Mouse (Mus musculus) CH12.LX (cell line): ENCODE measurements at regions not wholly inside any gene's neighbourhood (a gene's known extent, or its start where the extent isn't known, plus 50 kb on each side); places are given as distances from the start of the nearest gene placed in this dataset.

Experiments
- DNase-seq: peaks from one replicate; pipeline ENCODE4 v3.0.0-alpha.2; 2013; ENCODE audit errors: extremely low read depth
- H3K27ac ChIP-seq: 2 replicates; pipeline ENCODE4 v1.5.1; 2012; ENCODE audit warnings: low read depth, mild to moderate bottlenecking, control low read depth, moderate library complexity; ENCODE audit not compliant: insufficient read depth
- H3K27me3 ChIP-seq: replicated peaks from 2 replicates; pipeline ENCODE3; 2012; ENCODE audit warnings: inconsistent platforms
- H3K36me3 ChIP-seq, 2 experiments: replicated peaks in 1 of 2; 2 replicates each; pipeline versions ENCODE3 to v1.6.1; 2012; ENCODE audit warnings: inconsistent platforms in 1 of 2, low read length in 1 of 2, mild to moderate bottlenecking in 1 of 2, mixed read lengths in 1 of 2, moderate library complexity in 1 of 2; ENCODE audit not compliant: control insufficient read depth in 1 of 2, insufficient read depth in 1 of 2
- H3K4me1 ChIP-seq, 2 experiments: 2 replicates each; pipeline ENCODE4 v1.6.1; 2012; ENCODE audit warnings: inconsistent platforms in 1 of 2, moderate library complexity in 1 of 2; ENCODE audit not compliant: insufficient read depth in 2 of 2, control insufficient read depth in 1 of 2
- H3K4me2 ChIP-seq: 2 replicates; pipeline ENCODE4 v1.6.1; 2012; ENCODE audit warnings: low read depth, mild to moderate bottlenecking, control low read depth; ENCODE audit not compliant: poor library complexity, insufficient read depth, severe bottlenecking
- H3K4me3 ChIP-seq, 3 experiments: fragments of 150-350 bp in 1 of 3; sonication (generic) in 1 of 3; replicated peaks in 1 of 3; 2 replicates each; pipeline versions ENCODE3 to v1.5.1; 2011 to 2012; ENCODE audit warnings: low read depth in 2 of 3, low read length in 2 of 3, mild to moderate bottlenecking in 2 of 3, moderate library complexity in 2 of 3, control low read depth in 1 of 3, improper control_type of control experiment in 1 of 3, inconsistent platforms in 1 of 3, mixed read lengths in 1 of 3; ENCODE audit not compliant: poor library complexity in 1 of 3
- H3K79me2 ChIP-seq: replicated peaks from 2 replicates; pipeline ENCODE4 v1.6.1; 2012; ENCODE audit warnings: mild to moderate bottlenecking, moderate library complexity; ENCODE audit not compliant: control insufficient read depth, poor library complexity, insufficient read depth, severe bottlenecking; ENCODE audit errors: extremely low read depth
- H3K9ac ChIP-seq: 2 replicates; pipeline ENCODE4 v1.6.1; 2012; ENCODE audit warnings: low read depth, mild to moderate bottlenecking, control low read depth, moderate library complexity; ENCODE audit not compliant: insufficient read depth
- H3K9me3 ChIP-seq: replicated peaks from 2 replicates; pipeline ENCODE3; 2012; ENCODE audit warnings: low read length, inconsistent platforms, mixed read lengths
- CTCF ChIP-seq, 2 experiments: IDR thresholded peaks in 1 of 2; conservative IDR thresholded peaks in 1 of 2; 2 replicates each; pipeline ENCODE4 v1.5.1; 2011 to 2012; ENCODE audit warnings: low read depth in 2 of 2, low read length in 2 of 2, improper control_type of control experiment in 1 of 2, inconsistent platforms in 1 of 2, mild to moderate bottlenecking in 1 of 2, moderate library complexity in 1 of 2
- ELF1 ChIP-seq: IDR thresholded peaks from 2 replicates; pipeline ENCODE4 v1.6.1; 2014; ENCODE audit warnings: low read depth, mild to moderate bottlenecking, inconsistent platforms, low read length, improper control_type of control experiment
- ETS1 ChIP-seq: conservative IDR thresholded peaks from 2 replicates; pipeline ENCODE4 v1.6.1; 2012; ENCODE audit warnings: low read depth, mild to moderate bottlenecking, inconsistent platforms, low read length, improper control_type of control experiment, moderate library complexity
- HCFC1 ChIP-seq: IDR thresholded peaks from 2 replicates; pipeline ENCODE4 v1.6.1; 2012; ENCODE audit warnings: low read depth, mild to moderate bottlenecking, inconsistent platforms, low read length, improper control_type of control experiment
- JUN ChIP-seq: IDR thresholded peaks from 2 replicates; pipeline ENCODE4 v1.6.1; 2011; ENCODE audit warnings: low read depth, mild to moderate bottlenecking, low read length, improper control_type of control experiment, moderate library complexity; ENCODE audit not compliant: insufficient read depth
- JUND ChIP-seq: conservative IDR thresholded peaks from 2 replicates; pipeline ENCODE4 v1.6.1; 2011; ENCODE audit warnings: low read depth, low read length, improper control_type of control experiment
- KAT2A ChIP-seq: IDR thresholded peaks from 2 replicates; pipeline ENCODE4 v1.6.1; 2012; ENCODE audit warnings: low read length, improper control_type of control experiment, inconsistent platforms; ENCODE audit not compliant: insufficient replicate concordance
- MAFK ChIP-seq: IDR thresholded peaks from 2 replicates; pipeline ENCODE4 v1.6.1; 2011; ENCODE audit warnings: low read length, improper control_type of control experiment; ENCODE audit not compliant: insufficient replicate concordance
- MAZ ChIP-seq: IDR thresholded peaks from 2 replicates; pipeline ENCODE4 v1.6.1; 2012; ENCODE audit warnings: low read depth, mild to moderate bottlenecking, inconsistent platforms, low read length, improper control_type of control experiment, moderate library complexity
- MXI1 ChIP-seq: IDR thresholded peaks from 2 replicates; pipeline ENCODE4 v1.6.1; 2011; ENCODE audit warnings: mild to moderate bottlenecking, low read depth, low read length, improper control_type of control experiment
- MYC ChIP-seq: IDR thresholded peaks from 2 replicates; pipeline ENCODE4 v1.6.1; 2011; ENCODE audit warnings: low read depth, mild to moderate bottlenecking, improper control_type of control experiment, low read length
- NELFE ChIP-seq: IDR thresholded peaks from 2 replicates; pipeline ENCODE4 v1.6.1; 2011; ENCODE audit warnings: low read depth, low read length, improper control_type of control experiment
- POLR2A ChIP-seq: IDR thresholded peaks from 2 replicates; pipeline ENCODE4 v1.6.1; 2011; ENCODE audit warnings: low read depth, mild to moderate bottlenecking, improper control_type of control experiment, low read length
- SIN3A ChIP-seq: IDR thresholded peaks from 2 replicates; pipeline ENCODE4 v1.6.1; 2012; ENCODE audit warnings: low read length, improper control_type of control experiment, inconsistent platforms
- SMC3 ChIP-seq: IDR thresholded peaks from 2 replicates; pipeline ENCODE4 v1.6.1; 2011; ENCODE audit warnings: low read depth, low read length, improper control_type of control experiment
- TBP ChIP-seq: conservative IDR thresholded peaks from 2 replicates; pipeline ENCODE4 v1.6.1; 2011; ENCODE audit warnings: low read depth, low read length, improper control_type of control experiment
- TCF12 ChIP-seq: IDR thresholded peaks from 2 replicates; pipeline ENCODE4 v1.6.1; 2014; ENCODE audit warnings: low read depth, mild to moderate bottlenecking, inconsistent platforms, low read length, improper control_type of control experiment
- USF1 ChIP-seq: IDR thresholded peaks from 2 replicates; pipeline ENCODE4 v1.6.1; 2014; ENCODE audit warnings: low read depth, mild to moderate bottlenecking, inconsistent platforms, low read length, improper control_type of control experiment
- ZMIZ1 ChIP-seq: IDR thresholded peaks from 2 replicates; pipeline ENCODE4 v1.6.1; 2012; ENCODE audit warnings: low read depth, mild to moderate bottlenecking, inconsistent platforms, low read length, improper control_type of control experiment
- dilution Hi-C: fragments of 300-500 bp; cut with MboI; formaldehyde crosslinking; loops from 2 replicates; pipeline ENCODE4 v1.14.3; 2020; ENCODE audit warnings: low sequenced_read_pairs; ENCODE audit not compliant: extremely low pct_unique_long_range_greater_than_20kb, extremely low pct_ligation_motif_present
- in situ Hi-C: fragments of 300-500 bp; cut with MboI; formaldehyde crosslinking; loops from 3 replicates; pipeline ENCODE4 v1.14.3; 2019; ENCODE audit warnings: low sequenced_read_pairs, low pct_ligation_motif_present, low pct_unique_long_range_greater_than_20kb, mixed read lengths

DNA sequence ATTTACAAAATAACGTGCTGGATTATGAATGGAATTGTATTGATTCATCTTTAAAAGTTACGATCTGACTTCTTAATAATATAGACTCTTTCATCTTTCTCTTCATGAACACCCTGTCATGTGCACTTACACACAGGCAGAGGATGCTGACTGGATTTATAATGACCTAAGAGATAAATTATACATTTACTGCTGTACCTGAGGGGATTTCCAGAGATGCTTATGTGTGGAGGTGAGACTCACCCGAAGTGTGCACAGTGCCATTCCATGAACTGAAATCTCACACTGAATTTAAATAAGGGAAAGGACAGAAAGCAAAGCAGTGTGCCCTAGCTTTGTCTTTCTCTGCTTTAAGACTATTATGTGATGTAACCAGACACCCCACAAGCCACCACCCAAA lies 291.9 kb upstream of the Lrrn1 start:
- Histone ChIP-seq H3K4me3 (no peak overlapping the region), H3K36me3 (no peaks in the 10 kb centered on the region), H3K9me3 (no peaks in the 10 kb centered on the region), H3K27me3 (no peaks in the 10 kb centered on the region), H3K27ac (no peak overlapping the region), H3K79me2 (no peaks in the 10 kb centered on the region), H3K4me1 (no peaks in the 10 kb centered on the region), H3K9ac (no peak overlapping the region), H3K4me2 (no peak overlapping the region)
- dilution Hi-C loops, result no loop called here
- TF ChIP-seq NELFE, result no peak
- TF ChIP-seq MXI1, result no peak
- no peak for TF ChIP-seq JUND
- TF ChIP-seq USF1, result no peak
- TF ChIP-seq JUN, result no peak
- no peak for TF ChIP-seq SMC3
- no peak for TF ChIP-seq HCFC1
- no peak for TF ChIP-seq TCF12
- no peak for TF ChIP-seq MYC
- TF ChIP-seq MAZ, result no peak
- TF ChIP-seq MAFK, result no peak
- no peak for TF ChIP-seq KAT2A
- no peak for TF ChIP-seq CTCF (conservative IDR thresholded peaks at IDR 0.05 in 1 of 2, IDR thresholded peaks at IDR 0.05 in 1 of 2; ENCODE audit: low read depth in 2 of 2, low read length in 2 of 2)
- no peak for TF ChIP-seq SIN3A
- TF ChIP-seq POLR2A, result no peak
- TF ChIP-seq ELF1, result no peak
- DNase-seq, result no peak
- in situ Hi-C loops, result no loop called here

DNA sequence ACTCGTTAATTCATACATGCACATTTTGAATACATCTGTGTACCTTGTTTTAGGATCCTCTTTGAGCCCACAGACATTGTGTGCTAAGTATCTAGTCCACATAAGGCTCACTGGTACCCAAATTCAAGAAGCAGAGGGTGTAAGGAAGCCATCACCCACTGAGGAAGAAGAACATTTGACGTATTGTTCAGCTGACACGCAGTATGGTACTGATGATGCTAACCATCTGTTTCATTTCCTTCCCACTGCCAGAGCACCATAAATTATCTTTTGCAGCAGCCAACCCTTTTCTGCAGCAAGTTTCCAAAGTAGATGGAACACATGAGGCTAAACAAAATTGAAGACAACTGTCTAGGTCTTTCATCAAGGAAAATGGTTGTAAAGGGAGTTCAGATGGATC lies 285.6 kb upstream of the Lrrn1 start:
- TF ChIP-seq ZMIZ1, result no peak
- no peak for TF ChIP-seq ETS1
- TF ChIP-seq TBP, result no peak
- no peak overlapping the region for H3K9ac ChIP-seq
- H3K4me1 ChIP-seq, result peaks cover 0 to 4% of the 10 kb centered on the region in 2 experiments; a peak in 2 of 4 replicates
- no peaks in the 10 kb centered on the region for H3K9me3 ChIP-seq
- no peak overlapping the region; the same call in 1 of the 2 replicates for H3K4me2 ChIP-seq
- DNase-seq, result no peak
- no peaks in the 10 kb centered on the region for H3K79me2 ChIP-seq
- H3K36me3 ChIP-seq, result no peaks in the 10 kb centered on the region
- H3K4me3 ChIP-seq, result no peak overlapping the region
- in situ Hi-C loops (no loop called here), dilution Hi-C loops (no loop called here)
- H3K27me3 ChIP-seq, result no peaks in the 10 kb centered on the region
- H3K27ac ChIP-seq, result no peak overlapping the region
